Mouse (Mus musculus) testis, adult 2 months (tissue): ENCODE results near the gene Bpifb2.

Experiments
- CTCF ChIP-seq: fragments of 200-500 bp; IDR thresholded peaks from 2 replicates; pipeline ENCODE4 v1.5.1; 2012; ENCODE audit warnings: low read depth, mild to moderate bottlenecking, inconsistent platforms, low read length, moderate library complexity; ENCODE audit not compliant: control insufficient read depth, insufficient read depth, insufficient replicate concordance
- POLR2A ChIP-seq: fragments of 200-500 bp; IDR thresholded peaks from 2 replicates; pipeline ENCODE4 v1.6.1; 2012; ENCODE audit warnings: low read depth, mild to moderate bottlenecking, inconsistent platforms, low read length, moderate library complexity; ENCODE audit not compliant: control insufficient read depth

DNA sequence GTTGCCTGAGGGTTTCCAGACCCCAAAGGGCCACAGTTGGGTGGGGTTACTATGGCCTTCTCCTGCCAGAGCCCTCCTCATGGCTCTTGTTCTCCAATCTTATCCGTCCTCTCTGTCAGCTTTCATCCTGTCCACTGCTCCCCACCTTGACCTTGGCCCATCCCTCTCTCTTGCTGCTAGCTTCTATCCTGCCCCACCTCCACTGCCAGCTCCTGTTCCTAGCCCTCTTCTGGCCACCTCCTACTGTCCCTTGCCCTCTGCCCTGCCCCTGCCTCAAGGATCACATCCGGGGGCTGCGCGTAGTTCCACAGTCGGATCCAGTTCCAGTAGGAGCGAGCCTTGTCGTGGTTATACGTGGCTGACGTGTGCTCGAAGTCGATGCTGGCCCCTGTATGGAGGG lies 14.5 kb upstream of the Bpifb2 start:
- TF ChIP-seq CTCF (no peak), POLR2A (no peak)
